Mouse (Mus musculus): ENCODE results near the gene Hist1h4b.
"Not testable (repeated sequence)": the region's sequence is repeated elsewhere in the genome, so short reads cannot be mapped to it uniquely, and the experiment has no call there.

GRCm38 (mm10) chr13:23752067-23752741 lies 4.6 kb upstream of the Hist1h4b start, which contains the start of gene Hist1h3b:
- not testable (repeated sequence) for TF ChIP-seq POLR2A, CTCF (IDR thresholded peaks at IDR 0.05; ENCODE audit: extremely low read depth, insufficient read depth, low read length)
